Mouse (Mus musculus) spleen, postnatal 4 days (tissue): ENCODE results near the gene Dusp15.
A peak's percentile ranks its signal among the peaks of the same experiment; 100 is the strongest.

Experiments used
- DNase-seq, 2 experiments: peaks; one replicate each; pipeline ENCODE4 v3.0.0; 2022; ENCODE audit warnings: low spot score in 2 of 2

Gene Dusp15

GRCm38 (mm10) chr2:152951065-152951849 lies at the start of gene Dusp15:
Gene Dusp15, minus strand, starts transcription at chr2:152951698.
- no peak for DNase-seq

GRCm38 (mm10) chr2:152997046-152997445 lies 45.5 kb upstream of the Dusp15 start:
- no peak for DNase-seq

GRCm38 (mm10) chr2:152991529-152991928 lies 40.0 kb upstream of the Dusp15 start:
- no peak for DNase-seq

GRCm38 (mm10) chr2:152985582-152985981 lies 34.1 kb upstream of the Dusp15 start:
- DNase-seq: no peak

GRCm38 (mm10) chr2:152976991-152977390 lies 25.5 kb upstream of the Dusp15 start:
- no peak for DNase-seq

- DNase-seq: no peak
Observed at GRCm38 (mm10) chr2:152965555-152965954, 14.1 kb upstream of the Dusp15 start.

- peak in 1 of 2 experiments; percentile 22 for DNase-seq
Observed at GRCm38 (mm10) chr2:152962091-152962793, 10.7 kb upstream of the Dusp15 start, which contains the start of gene Ttll9. Gene Ttll9, plus strand, starts transcription at chr2:152962485.

GRCm38 (mm10) chr2:152958116-152958515 lies 6.6 kb upstream of the Dusp15 start:
- DNase-seq: no peak

GRCm38 (mm10) chr2:152951850-152952720 lies 587 bp upstream of the Dusp15 start:
- no peak for DNase-seq

- DNase-seq: no peak
Observed at GRCm38 (mm10) chr2:152950358-152951064, 987 bp downstream of the Dusp15 start.

GRCm38 (mm10) chr2:152948438-152949020 lies 3.0 kb downstream of the Dusp15 start:
- no peak for DNase-seq

- no peak for DNase-seq
Observed at GRCm38 (mm10) chr2:152947098-152947497, 4.4 kb downstream of the Dusp15 start.

GRCm38 (mm10) chr2:152944013-152944412 lies 7.5 kb downstream of the Dusp15 start:
- DNase-seq: no peak

- no peak for DNase-seq
Observed at GRCm38 (mm10) chr2:152943568-152943967, 7.9 kb downstream of the Dusp15 start.

- DNase-seq: peak in 1 of 2 experiments; percentile 62
Observed at GRCm38 (mm10) chr2:152942898-152943515, 8.5 kb downstream of the Dusp15 start.

GRCm38 (mm10) chr2:152941776-152942175 lies 9.7 kb downstream of the Dusp15 start:
- peak in 1 of 2 experiments; percentile 41 for DNase-seq

- peak in 1 of 2 experiments; percentile 47 for DNase-seq
Observed at GRCm38 (mm10) chr2:152941106-152941505, 10.4 kb downstream of the Dusp15 start.

- DNase-seq: peak; percentile 57 to 85
Observed at GRCm38 (mm10) chr2:152939846-152940245, 11.7 kb downstream of the Dusp15 start.

- peak; percentile 54 to 82 for DNase-seq
Observed at GRCm38 (mm10) chr2:152933614-152934013, 17.9 kb downstream of the Dusp15 start.

GRCm38 (mm10) chr2:152933048-152933447 lies 18.4 kb downstream of the Dusp15 start, which contains the start of gene Foxs1:
Gene Foxs1, minus strand, starts transcription at chr2:152933208.
- no peak for DNase-seq
